Mouse (Mus musculus): ENCODE measurements at regions not wholly inside any gene's neighbourhood (a gene's known extent, or its start where the extent isn't known, plus 50 kb on each side); places are given as distances from the start of the nearest gene placed in this dataset.
"Not testable (repeated sequence)": the region's sequence is repeated elsewhere in the genome, so short reads cannot be mapped to it uniquely, and the experiment has no call there.

- H3K36me3 ChIP-seq (replicated peaks; ENCODE audit: control insufficient read depth, insufficient read depth, low read length), result no peaks in the 10 kb centered on the region
- H3K9me3 ChIP-seq (replicated peaks; ENCODE audit: control insufficient read depth, low read length), result no peaks in the 10 kb centered on the region
- WGBS, result 66% methylated on average over 4 of the region's 4 CpGs
- no peaks in the 10 kb centered on the region for H3K4me1 ChIP-seq (ENCODE audit: control insufficient read depth, insufficient read depth)
- ATAC-seq (ENCODE audit: insufficient read depth, low read depth), result no peak
- H3K27me3 ChIP-seq (ENCODE audit: control insufficient read depth, insufficient read depth, low read length), result peaks cover 10% of the 10 kb centered on the region; the same call in 1 of the 2 replicates
- H3K4me2 ChIP-seq (ENCODE audit: low read depth, low read length), result no peak overlapping the region
- DNase-seq (ENCODE audit: low spot score), result no peak
- H3K27ac ChIP-seq (ENCODE audit: low read depth), result no peak overlapping the region
- TF ChIP-seq CTCF (IDR thresholded peaks at IDR 0.05; ENCODE audit: low read depth) (no peak), EP300 (IDR thresholded peaks at IDR 0.05; ENCODE audit: low read depth) (no peak)
- no peak overlapping the region for H3K4me3 ChIP-seq (ENCODE audit: low read depth, low read length)
- H3K9ac ChIP-seq (replicated peaks; ENCODE audit: low read depth, low read length), result no peak overlapping the region
Measured at GRCm38 (mm10) chr2:92809681-92810323, 105.1 kb upstream of the Syt13 start.

GRCm38 (mm10) chr2:92810956-92811355 lies 103.9 kb upstream of the Syt13 start:
- H3K27me3 ChIP-seq (ENCODE audit: control insufficient read depth, insufficient read depth, low read length); H3K27ac ChIP-seq (ENCODE audit: low read depth); H3K9ac ChIP-seq (replicated peaks; ENCODE audit: low read depth, low read length); ATAC-seq (ENCODE audit: insufficient read depth, low read depth); H3K36me3 ChIP-seq (replicated peaks; ENCODE audit: control insufficient read depth, insufficient read depth, low read length); H3K4me3 ChIP-seq (ENCODE audit: low read depth, low read length); H3K4me2 ChIP-seq (ENCODE audit: low read depth, low read length); H3K9me3 ChIP-seq (replicated peaks; ENCODE audit: control insufficient read depth, low read length); H3K4me1 ChIP-seq (ENCODE audit: control insufficient read depth, insufficient read depth): not testable (repeated sequence)
- peak; percentile 38 for DNase-seq (ENCODE audit: low spot score)
- WGBS, result 7% methylated on average over 6 of the region's 6 CpGs
- TF ChIP-seq CTCF (IDR thresholded peaks at IDR 0.05; ENCODE audit: low read depth), result peak; percentile 73

GRCm38 (mm10) chr2:92813028-92813427 lies 101.9 kb upstream of the Syt13 start:
- H3K4me1 ChIP-seq (ENCODE audit: control insufficient read depth, insufficient read depth), result no peaks in the 10 kb centered on the region
- no peak overlapping the region for H3K9ac ChIP-seq (replicated peaks; ENCODE audit: low read depth, low read length)
- no peak overlapping the region for H3K27ac ChIP-seq (ENCODE audit: low read depth)
- no peaks in the 10 kb centered on the region for H3K9me3 ChIP-seq (replicated peaks; ENCODE audit: control insufficient read depth, low read length)
- H3K36me3 ChIP-seq (replicated peaks; ENCODE audit: control insufficient read depth, insufficient read depth, low read length), result no peaks in the 10 kb centered on the region
- no peak overlapping the region for H3K4me2 ChIP-seq (ENCODE audit: low read depth, low read length)
- DNase-seq (ENCODE audit: low spot score) (no peak), ATAC-seq (ENCODE audit: insufficient read depth, low read depth) (no peak)
- TF ChIP-seq EP300 (IDR thresholded peaks at IDR 0.05; ENCODE audit: low read depth), result no peak
- no peak for TF ChIP-seq CTCF (IDR thresholded peaks at IDR 0.05; ENCODE audit: low read depth)
- H3K27me3 ChIP-seq (ENCODE audit: control insufficient read depth, insufficient read depth, low read length), result peaks cover 8% of the 10 kb centered on the region; the same call in 1 of the 2 replicates
- WGBS, result 60% methylated on average over 11 of the region's 11 CpGs
- no peak overlapping the region for H3K4me3 ChIP-seq (ENCODE audit: low read depth, low read length)

GRCm38 (mm10) chr2:92819586-92819985 lies 95.3 kb upstream of the Syt13 start:
- Histone ChIP-seq H3K27ac (ENCODE audit: low read depth) (no peak overlapping the region), H3K4me2 (ENCODE audit: low read depth, low read length) (no peak overlapping the region), H3K4me3 (ENCODE audit: low read depth, low read length) (no peak overlapping the region), H3K36me3 (replicated peaks; ENCODE audit: control insufficient read depth, insufficient read depth, low read length) (no peaks in the 10 kb centered on the region), H3K9ac (replicated peaks; ENCODE audit: low read depth, low read length) (no peak overlapping the region), H3K9me3 (replicated peaks; ENCODE audit: control insufficient read depth, low read length) (no peaks in the 10 kb centered on the region), H3K4me1 (ENCODE audit: control insufficient read depth, insufficient read depth) (no peaks in the 10 kb centered on the region), H3K27me3 (ENCODE audit: control insufficient read depth, insufficient read depth, low read length) (no peaks in the 10 kb centered on the region)
- 56% methylated on average over 6 of the region's 6 CpGs for WGBS
- no peak for ATAC-seq (ENCODE audit: insufficient read depth, low read depth)
- TF ChIP-seq CTCF (IDR thresholded peaks at IDR 0.05; ENCODE audit: low read depth) (no peak), EP300 (IDR thresholded peaks at IDR 0.05; ENCODE audit: low read depth) (no peak)
- DNase-seq (ENCODE audit: low spot score), result no peak

GRCm38 (mm10) chr2:92824325-92824724 lies 90.6 kb upstream of the Syt13 start:
- Histone ChIP-seq H3K4me1 (ENCODE audit: control insufficient read depth, insufficient read depth) (no peaks in the 10 kb centered on the region), H3K36me3 (replicated peaks; ENCODE audit: control insufficient read depth, insufficient read depth, low read length) (no peaks in the 10 kb centered on the region), H3K9me3 (replicated peaks; ENCODE audit: control insufficient read depth, low read length) (no peaks in the 10 kb centered on the region), H3K4me2 (ENCODE audit: low read depth, low read length) (no peak overlapping the region), H3K9ac (replicated peaks; ENCODE audit: low read depth, low read length) (no peak overlapping the region), H3K27me3 (ENCODE audit: control insufficient read depth, insufficient read depth, low read length) (no peaks in the 10 kb centered on the region), H3K27ac (ENCODE audit: low read depth) (no peak overlapping the region), H3K4me3 (ENCODE audit: low read depth, low read length) (no peak overlapping the region)
- DNase-seq (ENCODE audit: low spot score) (no peak), ATAC-seq (ENCODE audit: insufficient read depth, low read depth) (no peak)
- WGBS, result 92% methylated on average over 1 of the region's 1 CpGs
- TF ChIP-seq EP300 (IDR thresholded peaks at IDR 0.05; ENCODE audit: low read depth), result no peak
- TF ChIP-seq CTCF (IDR thresholded peaks at IDR 0.05; ENCODE audit: low read depth), result no peak

- WGBS, result 16% methylated on average over 5 of the region's 6 CpGs
- no peak for DNase-seq (ENCODE audit: low spot score)
- no peaks in the 10 kb centered on the region for H3K27me3 ChIP-seq (ENCODE audit: control insufficient read depth, insufficient read depth, low read length)
- no peak overlapping the region for H3K9ac ChIP-seq (replicated peaks; ENCODE audit: low read depth, low read length)
- ATAC-seq (ENCODE audit: insufficient read depth, low read depth), result no peak
- H3K27ac ChIP-seq (ENCODE audit: low read depth), result no peak overlapping the region
- no peaks in the 10 kb centered on the region for H3K9me3 ChIP-seq (replicated peaks; ENCODE audit: control insufficient read depth, low read length)
- no peaks in the 10 kb centered on the region for H3K4me1 ChIP-seq (ENCODE audit: control insufficient read depth, insufficient read depth)
- H3K4me3 ChIP-seq (ENCODE audit: low read depth, low read length), result no peak overlapping the region
- no peak for TF ChIP-seq EP300 (IDR thresholded peaks at IDR 0.05; ENCODE audit: low read depth)
- TF ChIP-seq CTCF (IDR thresholded peaks at IDR 0.05; ENCODE audit: low read depth), result no peak
- no peaks in the 10 kb centered on the region for H3K36me3 ChIP-seq (replicated peaks; ENCODE audit: control insufficient read depth, insufficient read depth, low read length)
- no peak overlapping the region for H3K4me2 ChIP-seq (ENCODE audit: low read depth, low read length)
Measured at GRCm38 (mm10) chr2:92825395-92825794, 89.5 kb upstream of the Syt13 start.
